Mouse (Mus musculus) C2C12 (cell line): Measurements from ENCODE around the gene Usp40. TPM values are rescaled to one million over a fixed set of nuclear protein-coding genes. Genes with fewer than 3 reads are reported as not detected.

Experiments
- H3K27me3 ChIP-seq: one replicate; pipeline ENCODE4 v1.6.1; 2011; ENCODE audit not compliant: control insufficient read depth, insufficient read depth, insufficient read length
- H3K36me3 ChIP-seq: one replicate; pipeline ENCODE4 v1.6.1; 2011; ENCODE audit not compliant: control insufficient read depth, insufficient read depth
- H3K4me3 ChIP-seq: one replicate; pipeline ENCODE4 v1.5.1; 2011; ENCODE audit warnings: mild to moderate bottlenecking, control low read depth; ENCODE audit not compliant: poor library complexity, insufficient read depth, severe bottlenecking
- H3K79me2 ChIP-seq: one replicate; pipeline ENCODE4 v1.6.1; 2011; ENCODE audit not compliant: control insufficient read depth, insufficient read depth
- H3K79me3 ChIP-seq: one replicate; pipeline ENCODE4 v1.6.1; 2011; ENCODE audit warnings: low read depth, control low read depth
- H3ac ChIP-seq: one replicate; pipeline ENCODE3; 2011; ENCODE audit warnings: low read depth; ENCODE audit not compliant: control insufficient read depth, insufficient read length
- CEBPB ChIP-seq: IDR thresholded peaks from one replicate; pipeline ENCODE4 v1.6.1; 2011; ENCODE audit warnings: low read depth, mild to moderate bottlenecking, control low read depth, moderate library complexity
- CTCF ChIP-seq: IDR thresholded peaks from one replicate; pipeline ENCODE4 v1.5.1; 2011; ENCODE audit not compliant: control insufficient read depth, insufficient read depth, insufficient read length
- FOSL1 ChIP-seq: IDR thresholded peaks from one replicate; pipeline ENCODE4 v1.8.0; 2011; ENCODE audit warnings: mild to moderate bottlenecking, low read length; ENCODE audit not compliant: poor library complexity, insufficient read depth, severe bottlenecking
- MAX ChIP-seq: IDR thresholded peaks from one replicate; pipeline ENCODE4 v1.6.1; 2011; ENCODE audit warnings: mild to moderate bottlenecking, control low read depth
- MYOD1 ChIP-seq: IDR thresholded peaks from one replicate; pipeline ENCODE4 v1.6.1; 2011; ENCODE audit warnings: low read depth; ENCODE audit not compliant: control insufficient read depth, insufficient read length
- MYOG ChIP-seq: IDR thresholded peaks from one replicate; pipeline ENCODE4 v1.6.1; 2011; ENCODE audit not compliant: control insufficient read depth, insufficient read length; ENCODE audit errors: extremely low read depth
- USF1 ChIP-seq: IDR thresholded peaks from one replicate; pipeline ENCODE4 v1.6.1; 2011; ENCODE audit warnings: low read depth, mild to moderate bottlenecking, control low read depth, moderate library complexity
- polyA plus RNA-seq: library from polyadenylated mRNA; unstranded; fragments of >200 nt; fragmentation: generic; extraction: Trizol; gene quantifications from one replicate; pipeline ENCODE4 v1.2.1, GENCODE M21; 2012; ENCODE audit warnings: missing spikeins

Gene Usp40
- polyA plus RNA-seq, 1 experiment = 9.3 TPM

- no peaks in the 10 kb centered on the region for H3K27me3 ChIP-seq
- no peak overlapping the region for H3ac ChIP-seq
- H3K79me2 ChIP-seq = peaks cover 33% of the 10 kb centered on the region
- H3K36me3 ChIP-seq = peaks cover 4% of the 10 kb centered on the region
- H3K4me3 ChIP-seq = no peak overlapping the region
- TF ChIP-seq FOSL1 (no peak), CTCF (no peak), MYOG (no peak), MYOD1 (no peak), MAX (no peak), USF1 (no peak), CEBPB (no peak)
- H3K79me3 ChIP-seq = peaks cover 4% of the 10 kb centered on the region
Measured at GRCm38 (mm10) chr1:87909565-87909964, 98.8 kb downstream of the Usp40 start.

- Histone ChIP-seq H3K27me3 (no peaks in the 10 kb centered on the region), H3K79me2 (peaks cover 33% of the 10 kb centered on the region), H3K4me3 (no peak overlapping the region), H3K79me3 (peaks cover 4% of the 10 kb centered on the region), H3ac (no peak overlapping the region), H3K36me3 (no peaks in the 10 kb centered on the region)
- no peak for TF ChIP-seq FOSL1
- no peak for TF ChIP-seq CEBPB
- no peak for TF ChIP-seq CTCF
- no peak for TF ChIP-seq MYOD1
- no peak for TF ChIP-seq USF1
- TF ChIP-seq MYOG = no peak
Measured at GRCm38 (mm10) chr1:87908736-87909135, 99.6 kb downstream of the Usp40 start.

- Histone ChIP-seq H3K79me2 (peaks cover 37% of the 10 kb centered on the region), H3K79me3 (peaks cover 4% of the 10 kb centered on the region), H3K27me3 (no peaks in the 10 kb centered on the region), H3K36me3 (no peaks in the 10 kb centered on the region), H3K4me3 (no peak overlapping the region), H3ac (no peak overlapping the region)
- TF ChIP-seq MYOG = no peak
- no peak for TF ChIP-seq CTCF
- TF ChIP-seq MYOD1 = no peak
- TF ChIP-seq FOSL1 = no peak
- TF ChIP-seq USF1 = no peak
- TF ChIP-seq MAX = no peak
- TF ChIP-seq CEBPB = no peak
Measured at GRCm38 (mm10) chr1:87908006-87908405, 100.3 kb downstream of the Usp40 start.

- no peaks in the 10 kb centered on the region for H3K36me3 ChIP-seq
- H3K4me3 ChIP-seq = no peak overlapping the region
- TF ChIP-seq MAX (no peak), MYOG (no peak), CTCF (no peak), USF1 (no peak), FOSL1 (no peak), MYOD1 (no peak), CEBPB (no peak)
- H3K79me2 ChIP-seq = peaks cover 43% of the 10 kb centered on the region
- H3K79me3 ChIP-seq = peaks cover 8% of the 10 kb centered on the region
- H3K27me3 ChIP-seq = no peaks in the 10 kb centered on the region
- no peak overlapping the region for H3ac ChIP-seq
Measured at GRCm38 (mm10) chr1:87906361-87906956, 101.9 kb downstream of the Usp40 start.

GRCm38 (mm10) chr1:87902186-87902585 lies 106.2 kb downstream of the Usp40 start:
- H3K36me3 ChIP-seq = no peaks in the 10 kb centered on the region
- H3K27me3 ChIP-seq = no peaks in the 10 kb centered on the region
- H3K4me3 ChIP-seq = no peak overlapping the region
- H3ac ChIP-seq = no peak overlapping the region
- peaks cover 8% of the 10 kb centered on the region for H3K79me3 ChIP-seq
- TF ChIP-seq USF1 (no peak), MYOD1 (no peak), MAX (no peak), CTCF (no peak)
- peaks cover 69% of the 10 kb centered on the region for H3K79me2 ChIP-seq

GRCm38 (mm10) chr1:87900979-87901378 lies 107.4 kb downstream of the Usp40 start:
- peaks cover 60% of the 10 kb centered on the region for H3K79me2 ChIP-seq
- peaks cover 7% of the 10 kb centered on the region for H3K79me3 ChIP-seq
- no peaks in the 10 kb centered on the region for H3K27me3 ChIP-seq
- TF ChIP-seq CEBPB = peak; percentile 87
- no peak for TF ChIP-seq MAX
- TF ChIP-seq MYOG = no peak
- no peak for TF ChIP-seq FOSL1
- TF ChIP-seq USF1 = no peak
- no peak for TF ChIP-seq MYOD1
- H3K4me3 ChIP-seq = no peak overlapping the region
- H3K36me3 ChIP-seq = no peaks in the 10 kb centered on the region
- no peak overlapping the region for H3ac ChIP-seq
